Mouse (Mus musculus) mouse trophoblast stem cell (cell line): ENCODE measurements around the gene I0C0044D17Rik.

Source experiments
- in situ Hi-C, 2 experiments: fragments of 300-500 bp; cut with MseI, MboI; formaldehyde crosslinking; loops; 2 replicates in 1 of 2; 3 replicates in 1 of 2; pipeline ENCODE4 v1.15.1; 2025

Gene I0C0044D17Rik

GRCm38 (mm10) chr4:98831726-98832125 is 8.1 kb upstream of the I0C0044D17Rik start:
- in situ Hi-C loops = no loop called here

GRCm38 (mm10) chr4:98826701-98827100 is 3.1 kb upstream of the I0C0044D17Rik start:
- in situ Hi-C loops = no loop called here

GRCm38 (mm10) chr4:98823047-98823446 is 593 bp downstream of the I0C0044D17Rik start:
- in situ Hi-C loops = no loop called here

GRCm38 (mm10) chr4:98822478-98822877 is 1.2 kb downstream of the I0C0044D17Rik start:
- in situ Hi-C loops = no loop called here

- in situ Hi-C loops = no loop called here
Observed at GRCm38 (mm10) chr4:98819216-98819755, 4.4 kb downstream of the I0C0044D17Rik start.

GRCm38 (mm10) chr4:98817184-98817911 is 6.3 kb downstream of the I0C0044D17Rik start, which contains the start of gene Kank4:
Gene Kank4 (minus strand): TSS chr4:98817537.
- in situ Hi-C loops = no loop called here

GRCm38 (mm10) chr4:98816807-98817183 is 6.8 kb downstream of the I0C0044D17Rik start:
- in situ Hi-C loops = no loop called here

- in situ Hi-C loops = no loop called here
Observed at GRCm38 (mm10) chr4:98806306-98806705, 17.3 kb downstream of the I0C0044D17Rik start.

- in situ Hi-C loops = no loop called here
Observed at GRCm38 (mm10) chr4:98805291-98806048, 18.2 kb downstream of the I0C0044D17Rik start.

- in situ Hi-C loops = no loop called here
Observed at GRCm38 (mm10) chr4:98804476-98805134, 19.0 kb downstream of the I0C0044D17Rik start.

- in situ Hi-C loops = no loop called here
Observed at GRCm38 (mm10) chr4:98801775-98802174, 21.9 kb downstream of the I0C0044D17Rik start.

- in situ Hi-C loops = no loop called here
Observed at GRCm38 (mm10) chr4:98800824-98801223, 22.8 kb downstream of the I0C0044D17Rik start.

- in situ Hi-C loops = no loop called here
Observed at GRCm38 (mm10) chr4:98796591-98797341, 26.9 kb downstream of the I0C0044D17Rik start.

- in situ Hi-C loops = no loop called here
Observed at GRCm38 (mm10) chr4:98795241-98795640, 28.4 kb downstream of the I0C0044D17Rik start.

- in situ Hi-C loops = no loop called here
Observed at GRCm38 (mm10) chr4:98793486-98793885, 30.2 kb downstream of the I0C0044D17Rik start.

GRCm38 (mm10) chr4:98790721-98791120 is 32.9 kb downstream of the I0C0044D17Rik start:
- in situ Hi-C loops = no loop called here

- in situ Hi-C loops = no loop called here
Observed at GRCm38 (mm10) chr4:98789861-98790311, 33.8 kb downstream of the I0C0044D17Rik start.

- in situ Hi-C loops = no loop called here
Observed at GRCm38 (mm10) chr4:98789133-98789765, 34.4 kb downstream of the I0C0044D17Rik start.

GRCm38 (mm10) chr4:98786281-98786680 is 37.4 kb downstream of the I0C0044D17Rik start:
- in situ Hi-C loops = no loop called here

GRCm38 (mm10) chr4:98785851-98786250 is 37.8 kb downstream of the I0C0044D17Rik start:
- in situ Hi-C loops = no loop called here

- in situ Hi-C loops = no loop called here
Observed at GRCm38 (mm10) chr4:98778219-98778618, 45.4 kb downstream of the I0C0044D17Rik start.
